Mouse (Mus musculus): ENCODE measurements at regions not wholly inside any gene's neighbourhood (a gene's known extent, or its start where the extent isn't known, plus 50 kb on each side); places are given as distances from the start of the nearest gene placed in this dataset.

DNA sequence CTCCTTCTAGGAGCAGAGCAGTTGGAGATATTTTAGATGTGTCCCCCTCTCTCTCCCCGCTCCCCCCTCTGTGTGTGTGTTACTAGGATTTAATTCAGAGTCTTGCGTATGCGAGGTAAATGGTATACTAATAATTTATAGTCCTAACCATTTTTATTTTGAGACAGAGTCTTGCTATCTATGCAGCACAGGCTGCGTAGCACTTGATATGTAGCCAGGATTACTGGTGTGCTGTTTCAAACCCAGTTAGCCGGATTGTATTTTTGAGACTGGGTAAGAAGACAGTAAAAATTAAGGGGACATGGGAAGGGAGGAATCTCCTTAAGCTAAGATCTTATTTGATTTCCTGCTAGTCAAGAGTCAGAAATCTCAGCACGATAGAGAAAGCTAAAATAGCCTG is 636.6 kb upstream of the Fam160b2 start:
- no peak for TF ChIP-seq CTCF (IDR thresholded peaks at IDR 0.05; ENCODE audit: borderline replicate concordance, extremely low read depth, insufficient read depth, insufficient read length)
- no peak for TF ChIP-seq POLR2A (IDR thresholded peaks at IDR 0.05; ENCODE audit: borderline replicate concordance, extremely low read depth, insufficient read depth, insufficient read length, poor library complexity, severe bottlenecking)

All from brain, embryonic 14.5 days (tissue).